Mouse (Mus musculus) embryonic facial prominence, embryonic 14.5 days (tissue): ENCODE measurements around the gene Rpl27a. TPM values are rescaled to one million over a fixed set of nuclear protein-coding genes. Genes with fewer than 3 reads are reported as not detected.
A peak's percentile ranks its signal among the peaks of the same experiment; 100 is the strongest.

Source experiments
- ATAC-seq: fragments of 200-750 bp; cut with Nextera tagmentation; 2 replicates; pipeline ENCODE4 v1.8.0; 2017; ENCODE audit warnings: low read depth, moderate number of reproducible peaks, moderate TSS enrichment
- DNase-seq: peaks from one replicate; pipeline ENCODE4 v3.0.0-alpha.2; 2015; ENCODE audit warnings: low spot score
- H3K27ac ChIP-seq: fragments of 300-500 bp; sonication (generic); replicated peaks from 2 replicates; pipeline ENCODE4 v1.5.1; 2014; ENCODE audit warnings: low read depth, mild to moderate bottlenecking, low read length, moderate library complexity
- H3K27me3 ChIP-seq: fragments of 300-500 bp; sonication (generic); replicated peaks from 2 replicates; pipeline ENCODE4 v1.6.1; 2014; ENCODE audit warnings: low read length; ENCODE audit not compliant: control insufficient read depth, insufficient read depth
- H3K36me3 ChIP-seq: fragments of 300-500 bp; sonication (generic); 2 replicates; pipeline ENCODE4 v1.6.1; 2014; ENCODE audit warnings: low read length, mixed read lengths; ENCODE audit not compliant: control insufficient read depth, insufficient read depth
- H3K4me1 ChIP-seq: fragments of 300-500 bp; sonication (generic); 2 replicates; pipeline ENCODE4 v1.6.1; 2014; ENCODE audit warnings: antibody characterized with exemption, low read length; ENCODE audit not compliant: control insufficient read depth, insufficient read depth
- H3K4me2 ChIP-seq: fragments of 300-500 bp; sonication (generic); 2 replicates; pipeline ENCODE4 v1.6.1; 2014; ENCODE audit warnings: low read depth, mild to moderate bottlenecking, low read length, moderate library complexity, mixed read lengths
- H3K4me3 ChIP-seq: fragments of 300-500 bp; sonication (generic); 2 replicates; pipeline ENCODE4 v1.5.1; 2014; ENCODE audit warnings: low read depth, mild to moderate bottlenecking, low read length
- H3K9ac ChIP-seq: fragments of 300-500 bp; sonication (generic); 2 replicates; pipeline ENCODE4 v1.6.1; 2014; ENCODE audit warnings: low read depth, mild to moderate bottlenecking, low read length, moderate library complexity, mixed read lengths
- H3K9me3 ChIP-seq: fragments of 300-500 bp; sonication (generic); 2 replicates; pipeline ENCODE4 v1.6.1; 2016; ENCODE audit warnings: low read length; ENCODE audit not compliant: control insufficient read depth
- WGBS: fragments of 180-500 bp; shearing (Covaris S2); extraction: QIAGEN DNeasy Blood & Tissue Kit; methylation state at CpG from one replicate; pipeline ENCODE4 v1.1.7; 2014; 5-methylcytosine and 5-hydroxymethylcytosine counted together
- polyA plus RNA-seq: library from polyadenylated mRNA; unstranded; fragments of >200 nt; fragmentation: Nextera tagmentation; extraction: Ambion mirVana; gene quantifications from 2 replicates; pipeline ENCODE4 v1.2.1, GENCODE M21; 2014

Rpl27a gene
- polyA plus RNA-seq, 1 experiment from 2014 or later: 152 TPM

- no peak for DNase-seq
- Histone ChIP-seq H3K9ac (no peak overlapping the region), H3K4me3 (no peak overlapping the region), H3K27me3 (no peaks in the 10 kb centered on the region), H3K36me3 (peaks cover 76% of the 10 kb centered on the region), H3K9me3 (no peaks in the 10 kb centered on the region), H3K27ac (peak overlapping the region; percentile 23; the same call in 1 of the 2 replicates), H3K4me1 (no peaks in the 10 kb centered on the region), H3K4me2 (no peak overlapping the region)
- WGBS: 88% methylated on average over 3 of the region's 3 CpGs
- no peak for ATAC-seq
These were observed 23.3 kb downstream of the Rpl27a start for GRCm38 (mm10) chr7:109542364-109542628.

DNA sequence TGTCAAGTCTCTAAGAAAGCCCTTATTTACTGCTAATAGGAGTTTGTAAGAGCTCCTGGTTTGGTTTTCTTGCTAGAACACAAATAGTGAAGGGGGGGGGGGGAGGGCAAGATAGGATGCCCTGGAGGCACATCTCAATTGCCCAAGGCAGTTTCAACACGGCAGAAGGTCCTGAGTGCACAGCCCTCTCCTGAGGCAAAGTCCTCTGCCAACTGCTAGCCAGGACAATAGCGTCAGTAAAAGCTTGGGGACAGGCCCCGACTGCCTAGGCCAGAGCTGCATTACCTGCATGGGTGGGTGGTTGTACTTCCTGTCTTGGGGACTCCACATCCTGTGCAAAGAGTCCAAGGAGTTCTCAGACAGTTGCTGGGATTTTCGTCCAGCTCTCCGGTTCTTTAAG lies 25.8 kb downstream of the Rpl27a start:
- no peaks in the 10 kb centered on the region for H3K9me3 ChIP-seq
- no peak overlapping the region for H3K4me2 ChIP-seq
- no peaks in the 10 kb centered on the region for H3K4me1 ChIP-seq
- DNase-seq: no peak
- ATAC-seq: no peak
- WGBS: 64% methylated on average over 5 of the region's 5 CpGs
- no peak overlapping the region for H3K4me3 ChIP-seq
- H3K27me3 ChIP-seq: no peaks in the 10 kb centered on the region
- peaks cover 70% of the 10 kb centered on the region for H3K36me3 ChIP-seq
- no peak overlapping the region for H3K9ac ChIP-seq
- H3K27ac ChIP-seq: no peak overlapping the region

DNA sequence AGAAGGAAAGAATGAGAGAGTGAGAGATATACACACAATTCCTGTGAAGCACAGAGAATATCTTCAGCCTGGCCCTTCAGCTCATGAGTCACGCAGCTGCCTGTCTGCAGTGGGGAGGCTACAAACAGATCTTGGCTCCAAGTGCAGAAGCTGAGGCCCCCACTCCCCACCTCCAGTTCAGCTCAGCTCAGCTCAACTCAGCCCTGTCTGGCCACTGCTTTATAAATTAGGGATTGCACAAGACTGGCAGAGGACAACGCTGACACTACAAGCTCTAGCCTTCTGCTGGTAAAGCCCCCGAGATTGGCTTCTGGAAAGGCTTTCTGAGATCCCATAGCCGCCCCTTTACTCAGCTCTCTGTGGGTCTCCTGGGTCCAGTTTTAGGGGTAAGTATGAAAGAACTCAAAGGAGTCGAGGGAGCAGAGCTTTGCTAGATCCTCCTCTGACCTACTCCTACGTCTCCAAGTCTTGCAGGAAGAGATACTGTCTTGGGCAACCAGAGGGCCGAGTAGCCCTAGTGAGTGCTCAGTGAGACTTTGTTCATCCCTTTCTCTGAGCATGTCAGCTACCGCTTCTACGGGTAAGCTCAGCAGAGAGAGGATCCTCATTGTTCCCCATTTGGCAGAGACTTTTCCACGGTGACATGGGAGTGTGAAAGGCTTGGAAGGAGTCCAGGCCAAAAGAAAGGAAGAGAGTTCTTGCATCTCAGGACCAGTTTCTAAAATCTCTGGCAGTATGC lies 26.5 kb downstream of the Rpl27a start:
- Histone ChIP-seq H3K9me3 (no peaks in the 10 kb centered on the region), H3K27ac (no peak overlapping the region), H3K36me3 (peaks cover 69% of the 10 kb centered on the region), H3K4me2 (no peak overlapping the region), H3K4me3 (no peak overlapping the region), H3K27me3 (no peaks in the 10 kb centered on the region), H3K4me1 (no peaks in the 10 kb centered on the region), H3K9ac (no peak overlapping the region)
- 82% methylated on average over 10 of the region's 10 CpGs for WGBS
- ATAC-seq (peak; percentile 37; the same call in 1 of the 2 replicates), DNase-seq (no peak)

- no peak overlapping the region for H3K4me3 ChIP-seq
- WGBS: 76% methylated on average over 2 of the region's 2 CpGs
- H3K4me2 ChIP-seq: no peak overlapping the region
- peaks cover 68% of the 10 kb centered on the region for H3K36me3 ChIP-seq
- no peaks in the 10 kb centered on the region for H3K4me1 ChIP-seq
- H3K9me3 ChIP-seq: no peaks in the 10 kb centered on the region
- H3K9ac ChIP-seq: no peak overlapping the region
- H3K27ac ChIP-seq: no peak overlapping the region
- ATAC-seq (no peak), DNase-seq (no peak)
- H3K27me3 ChIP-seq: no peaks in the 10 kb centered on the region
These were observed 27.2 kb downstream of the Rpl27a start for GRCm38 (mm10) chr7:109546186-109546585.

GRCm38 (mm10) chr7:109546726-109547125 lies 27.8 kb downstream of the Rpl27a start:
- ATAC-seq: no peak

GRCm38 (mm10) chr7:109559536-109559935 lies 40.6 kb downstream of the Rpl27a start:
- Histone ChIP-seq H3K4me1 (peaks cover 10% of the 10 kb centered on the region), H3K27me3 (no peaks in the 10 kb centered on the region), H3K36me3 (peaks cover 17% of the 10 kb centered on the region), H3K27ac (no peak overlapping the region), H3K4me2 (no peak overlapping the region), H3K9me3 (no peaks in the 10 kb centered on the region), H3K4me3 (no peak overlapping the region), H3K9ac (no peak overlapping the region)
- ATAC-seq (no peak), DNase-seq (no peak)
- 54% methylated on average over 6 of the region's 6 CpGs for WGBS

More at GRCm38 (mm10) chr7:109546726-109547125, 27.8 kb downstream of the Rpl27a start:
- H3K9ac ChIP-seq: no peak overlapping the region
- no peak overlapping the region for H3K4me2 ChIP-seq
- no peaks in the 10 kb centered on the region for H3K27me3 ChIP-seq
- 90% methylated on average over 5 of the region's 5 CpGs for WGBS
- H3K27ac ChIP-seq: no peak overlapping the region
- DNase-seq: no peak
- H3K36me3 ChIP-seq: peaks cover 63% of the 10 kb centered on the region
- H3K9me3 ChIP-seq: no peaks in the 10 kb centered on the region
- H3K4me1 ChIP-seq: no peaks in the 10 kb centered on the region
- no peak overlapping the region for H3K4me3 ChIP-seq

- Histone ChIP-seq H3K27ac (peak overlapping the region; percentile 49), H3K9me3 (no peaks in the 10 kb centered on the region), H3K4me3 (no peak overlapping the region), H3K4me1 (peaks cover 10% of the 10 kb centered on the region), H3K27me3 (no peaks in the 10 kb centered on the region), H3K9ac (no peak overlapping the region), H3K4me2 (no peak overlapping the region), H3K36me3 (peaks cover under 1% of the 10 kb centered on the region; the same call in 1 of the 2 replicates)
- ATAC-seq: peak; percentile 77
- 50% methylated on average over 8 of the region's 8 CpGs for WGBS
- DNase-seq: peak; percentile 80
These were observed 42.7 kb downstream of the Rpl27a start for GRCm38 (mm10) chr7:109561466-109562153.

GRCm38 (mm10) chr7:109562154-109562599 lies 43.2 kb downstream of the Rpl27a start:
- 29% methylated on average over 4 of the region's 4 CpGs for WGBS

More at GRCm38 (mm10) chr7:109562154-109562599, 43.2 kb downstream of the Rpl27a start:
- H3K27me3 ChIP-seq: no peaks in the 10 kb centered on the region
- ATAC-seq (no peak), DNase-seq (no peak)
- H3K27ac ChIP-seq: peak overlapping the region; percentile 49
- H3K36me3 ChIP-seq: no peaks in the 10 kb centered on the region
- no peak overlapping the region for H3K4me2 ChIP-seq
- H3K4me3 ChIP-seq: no peak overlapping the region
- no peak overlapping the region for H3K9ac ChIP-seq
- H3K4me1 ChIP-seq: peaks cover 10% of the 10 kb centered on the region
- H3K9me3 ChIP-seq: no peaks in the 10 kb centered on the region
